Mouse (Mus musculus) forebrain, embryonic 16.5 days (tissue): ENCODE results near the gene Bnc2. TPM values are rescaled to one million over a fixed set of nuclear protein-coding genes. Genes with fewer than 3 reads are reported as not detected.
A peak's percentile ranks its signal among the peaks of the same experiment; 100 is the strongest.

Experiments
- ATAC-seq: fragments of 200-750 bp; cut with Nextera tagmentation; 2 replicates; pipeline ENCODE4 v1.8.0; 2017; ENCODE audit warnings: mild to moderate bottlenecking, moderate library complexity
- H3K27ac ChIP-seq: fragments of 300-500 bp; sonication (generic); 2 replicates; pipeline ENCODE4 v1.5.1; 2014; ENCODE audit warnings: low read length, control low read depth
- H3K27me3 ChIP-seq: fragments of 300-500 bp; sonication (generic); replicated peaks from 2 replicates; pipeline ENCODE4 v1.6.1; 2014; ENCODE audit warnings: low read length; ENCODE audit not compliant: control insufficient read depth, insufficient read depth
- H3K36me3 ChIP-seq: fragments of 300-500 bp; sonication (generic); 2 replicates; pipeline ENCODE4 v1.6.1; 2014; ENCODE audit not compliant: control insufficient read depth, insufficient read depth
- H3K4me1 ChIP-seq: fragments of 300-500 bp; sonication (generic); replicated peaks from 2 replicates; pipeline ENCODE4 v1.6.1; 2014; ENCODE audit warnings: low read length; ENCODE audit not compliant: control insufficient read depth, insufficient read depth
- H3K4me2 ChIP-seq: fragments of 300-500 bp; sonication (generic); 2 replicates; pipeline ENCODE4 v1.6.1; 2014; ENCODE audit warnings: mild to moderate bottlenecking, low read length, control low read depth
- H3K4me3 ChIP-seq: fragments of 300-500 bp; sonication (generic); replicated peaks from 2 replicates; pipeline ENCODE4 v1.5.1; 2014; ENCODE audit warnings: mild to moderate bottlenecking, low read length, control low read depth
- H3K9ac ChIP-seq: fragments of 300-500 bp; sonication (generic); replicated peaks from 2 replicates; pipeline ENCODE4 v1.6.1; 2014; ENCODE audit warnings: low read depth, low read length, control low read depth
- H3K9me3 ChIP-seq: fragments of 300-500 bp; sonication (generic); 2 replicates; pipeline ENCODE4 v1.6.1; 2016; ENCODE audit warnings: low read length; ENCODE audit not compliant: control insufficient read depth
- WGBS: fragments of 180-500 bp; shearing (Covaris S2); extraction: QIAGEN DNeasy Blood & Tissue Kit; methylation state at CpG from one replicate; pipeline ENCODE4 v1.1.7; 2014; 5-methylcytosine and 5-hydroxymethylcytosine counted together
- polyA plus RNA-seq: library from polyadenylated mRNA; unstranded; fragments of >200 nt; fragmentation: Nextera tagmentation; extraction: Ambion mirVana; gene quantifications from 2 replicates; pipeline ENCODE4 v1.2.1, GENCODE M21; 2015

Bnc2 gene
- polyA plus RNA-seq, 1 experiment from 2014 or later = 2.5 TPM

DNA sequence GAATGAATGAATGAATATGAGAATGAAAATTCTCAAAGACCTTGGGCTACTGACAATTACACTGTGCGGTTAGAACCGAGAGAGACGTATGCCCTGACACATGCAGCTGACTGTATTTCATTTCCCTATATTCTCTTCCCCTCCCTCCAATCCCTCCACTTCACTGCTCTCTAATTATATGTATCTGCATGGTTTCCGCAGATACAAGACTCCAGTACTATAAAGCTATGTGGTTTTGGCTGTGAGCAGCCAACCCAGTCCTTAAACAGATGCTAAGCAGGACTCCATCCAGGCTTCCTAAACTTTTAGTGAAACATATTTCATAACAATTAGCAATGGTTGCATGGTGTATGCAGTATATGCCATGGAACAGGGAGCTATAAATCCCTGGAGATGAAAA lies 344.6 kb downstream of the Bnc2 start:
- no peak overlapping the region for H3K4me2 ChIP-seq
- H3K4me3 ChIP-seq = no peak overlapping the region
- no peaks in the 10 kb centered on the region for H3K36me3 ChIP-seq
- H3K9ac ChIP-seq = no peak overlapping the region
- ATAC-seq = no peak
- no peak overlapping the region for H3K27ac ChIP-seq
- 85% methylated on average over 4 of the region's 4 CpGs for WGBS
- H3K4me1 ChIP-seq = 0 out of 2 replicates have a peak, but pooled peaks cover 3% of the 10 kb centered on the region
- H3K27me3 ChIP-seq = no peaks in the 10 kb centered on the region
- no peaks in the 10 kb centered on the region for H3K9me3 ChIP-seq

DNA sequence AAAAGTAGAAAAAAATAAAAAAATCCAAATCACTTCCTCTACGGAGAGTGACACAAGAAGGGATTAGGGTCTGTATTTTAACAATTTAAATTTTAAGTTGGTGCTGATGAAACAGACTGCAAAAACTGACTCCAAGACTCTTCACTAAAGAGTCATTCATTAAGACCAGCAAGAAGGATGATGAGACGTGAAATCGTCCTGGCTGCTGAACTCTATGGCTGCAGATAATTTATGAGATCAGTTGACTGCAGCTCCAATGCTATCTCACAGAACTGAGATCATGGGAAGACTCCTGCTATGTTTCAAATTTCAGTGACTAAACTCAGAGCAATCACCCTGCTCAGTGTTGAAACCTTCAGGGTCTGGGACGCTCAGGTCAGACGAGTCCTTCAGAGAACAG lies 345.4 kb downstream of the Bnc2 start:
- 86% methylated on average over 5 of the region's 5 CpGs for WGBS
- H3K27ac ChIP-seq = no peak overlapping the region
- H3K9me3 ChIP-seq = no peaks in the 10 kb centered on the region
- H3K4me3 ChIP-seq = no peak overlapping the region
- peaks cover 2% of the 10 kb centered on the region; the same call in 1 of the 2 replicates for H3K27me3 ChIP-seq
- H3K4me2 ChIP-seq = no peak overlapping the region
- H3K4me1 ChIP-seq = 0 out of 2 replicates have a peak, but pooled peaks cover 3% of the 10 kb centered on the region
- H3K9ac ChIP-seq = no peak overlapping the region
- no peaks in the 10 kb centered on the region for H3K36me3 ChIP-seq
- no peak for ATAC-seq

DNA sequence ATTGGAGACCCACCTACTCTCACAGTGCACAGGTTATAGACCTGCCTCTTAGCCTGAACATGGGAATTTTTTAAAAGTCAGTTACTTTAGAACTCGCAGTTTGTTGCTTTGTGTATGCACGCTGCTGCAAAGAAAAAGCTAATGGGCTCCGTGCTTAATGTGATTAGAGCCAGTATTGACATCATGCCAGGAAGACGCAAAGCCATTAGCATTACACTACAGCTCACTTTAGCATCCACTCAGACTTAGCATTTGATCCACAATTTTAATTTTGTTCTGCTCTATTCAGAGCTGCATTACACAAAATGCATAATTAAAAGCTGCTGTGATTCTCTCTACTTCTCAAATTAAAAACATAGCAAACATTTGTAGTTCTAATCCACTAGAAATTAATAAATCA lies 350.7 kb downstream of the Bnc2 start:
- no peak overlapping the region for H3K4me3 ChIP-seq
- peaks cover 4% of the 10 kb centered on the region; the same call in 1 of the 2 replicates for H3K27me3 ChIP-seq
- H3K9ac ChIP-seq = no peak overlapping the region
- no peak overlapping the region for H3K27ac ChIP-seq
- no peak overlapping the region for H3K4me2 ChIP-seq
- H3K9me3 ChIP-seq = no peaks in the 10 kb centered on the region
- WGBS = 8% methylated on average over 4 of the region's 4 CpGs
- no peak; the same call in 1 of the 2 replicates for ATAC-seq
- H3K36me3 ChIP-seq = no peaks in the 10 kb centered on the region
- H3K4me1 ChIP-seq = peaks cover 3% of the 10 kb centered on the region

DNA sequence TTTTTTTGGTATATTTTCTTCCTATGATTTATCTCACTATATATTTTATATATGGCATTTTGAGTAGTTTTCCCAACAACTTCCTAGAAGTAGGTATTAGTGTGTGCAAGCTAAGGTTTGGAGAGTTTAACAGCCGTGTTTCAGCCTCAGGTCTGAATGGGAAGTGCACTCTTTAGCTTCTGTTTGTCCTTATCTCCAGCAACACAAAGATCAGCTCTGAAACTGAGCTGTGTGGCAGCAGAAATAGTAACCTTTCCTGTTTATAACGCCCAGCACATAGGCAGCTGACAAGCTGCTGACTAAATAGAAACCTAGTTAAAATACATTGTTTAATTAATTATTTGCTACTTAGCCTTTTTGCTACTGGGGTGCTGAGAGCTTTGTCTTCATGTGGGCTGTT lies 353.5 kb downstream of the Bnc2 start:
- H3K36me3 ChIP-seq = no peaks in the 10 kb centered on the region
- peaks cover 4% of the 10 kb centered on the region; the same call in 1 of the 2 replicates for H3K27me3 ChIP-seq
- H3K27ac ChIP-seq = no peak overlapping the region
- 43% methylated on average over 2 of the region's 2 CpGs for WGBS
- H3K4me3 ChIP-seq = no peak overlapping the region
- no peak overlapping the region for H3K4me2 ChIP-seq
- ATAC-seq = no peak
- H3K4me1 ChIP-seq = peaks cover 3% of the 10 kb centered on the region
- no peak overlapping the region for H3K9ac ChIP-seq
- no peaks in the 10 kb centered on the region for H3K9me3 ChIP-seq

DNA sequence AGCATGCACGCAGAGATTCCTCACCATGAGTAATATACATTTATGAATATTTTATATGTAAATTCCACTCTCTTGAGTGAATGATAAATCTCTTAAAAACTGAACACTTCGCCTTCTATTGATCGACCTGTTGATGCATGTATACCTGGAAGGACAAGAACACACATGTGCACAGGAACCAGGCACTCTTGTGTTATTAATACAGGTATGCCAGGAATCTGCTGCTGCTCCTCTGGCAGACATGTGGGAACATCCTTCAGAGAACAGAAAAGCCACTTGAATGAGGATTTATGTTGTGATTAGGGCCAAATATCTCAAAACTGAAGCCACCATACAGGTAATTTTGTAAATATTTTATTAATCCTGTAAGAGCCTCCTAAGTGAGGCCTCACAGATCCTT lies 357.7 kb downstream of the Bnc2 start:
- no peak for ATAC-seq
- H3K27me3 ChIP-seq = no peaks in the 10 kb centered on the region
- no peak overlapping the region for H3K9ac ChIP-seq
- no peak overlapping the region for H3K27ac ChIP-seq
- H3K36me3 ChIP-seq = no peaks in the 10 kb centered on the region
- no peaks in the 10 kb centered on the region for H3K9me3 ChIP-seq
- 95% methylated on average over 3 of the region's 3 CpGs for WGBS
- H3K4me1 ChIP-seq = no peaks in the 10 kb centered on the region
- H3K4me2 ChIP-seq = no peak overlapping the region
- no peak overlapping the region for H3K4me3 ChIP-seq

DNA sequence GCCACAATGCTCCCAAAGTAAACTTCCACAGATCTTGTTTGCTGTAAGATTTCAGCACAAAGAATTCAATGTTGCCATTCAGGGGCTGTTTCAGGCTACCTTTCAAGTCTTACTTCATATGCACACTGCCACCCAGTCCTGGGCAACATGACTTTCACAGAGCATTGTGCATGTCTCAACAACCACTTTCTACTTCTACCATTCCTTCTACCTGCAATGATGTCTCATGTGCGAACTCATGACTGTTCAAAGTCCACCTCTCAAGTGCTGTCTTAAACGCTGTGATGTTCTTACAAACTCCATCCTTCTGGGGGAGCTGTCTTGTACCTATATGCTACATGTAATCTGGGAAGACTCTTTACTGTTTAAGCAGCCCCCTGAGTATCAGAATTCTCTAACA lies 363.7 kb downstream of the Bnc2 start:
- Histone ChIP-seq H3K27me3 (no peaks in the 10 kb centered on the region; the same call in 1 of the 2 replicates), H3K9ac (no peak overlapping the region), H3K4me1 (peaks cover 3% of the 10 kb centered on the region; the same call in 1 of the 2 replicates), H3K9me3 (no peaks in the 10 kb centered on the region), H3K4me2 (no peak overlapping the region), H3K27ac (no peak overlapping the region), H3K36me3 (no peaks in the 10 kb centered on the region), H3K4me3 (no peak overlapping the region)
- WGBS = 74% methylated on average over 2 of the region's 2 CpGs
- ATAC-seq = no peak

DNA sequence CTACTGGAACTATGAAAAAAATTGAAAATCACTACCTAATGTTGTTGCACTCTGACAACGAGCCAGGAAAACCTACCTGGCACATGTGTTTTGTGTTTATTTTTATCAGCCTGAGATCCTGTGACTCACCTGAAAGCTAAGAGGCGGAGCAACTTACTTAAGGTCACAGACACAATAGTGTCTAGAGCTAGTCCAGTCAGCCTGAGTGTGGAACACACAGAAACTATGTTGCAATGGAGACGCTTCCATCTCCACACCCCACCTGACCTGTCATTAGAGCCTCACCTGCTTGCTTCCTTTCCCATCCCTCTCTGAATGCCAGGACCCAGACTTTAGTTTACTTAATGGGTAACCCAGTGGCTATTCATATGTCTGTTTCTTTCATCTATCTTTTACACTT lies 364.2 kb downstream of the Bnc2 start:
- H3K36me3 ChIP-seq = no peaks in the 10 kb centered on the region
- no peak overlapping the region for H3K9ac ChIP-seq
- H3K9me3 ChIP-seq = no peaks in the 10 kb centered on the region
- H3K27ac ChIP-seq = no peak overlapping the region
- H3K4me2 ChIP-seq = no peak overlapping the region
- 86% methylated on average over 3 of the region's 3 CpGs for WGBS
- H3K4me3 ChIP-seq = no peak overlapping the region
- H3K27me3 ChIP-seq = no peaks in the 10 kb centered on the region; the same call in 1 of the 2 replicates
- H3K4me1 ChIP-seq = peaks cover 3% of the 10 kb centered on the region; the same call in 1 of the 2 replicates
- ATAC-seq = no peak

DNA sequence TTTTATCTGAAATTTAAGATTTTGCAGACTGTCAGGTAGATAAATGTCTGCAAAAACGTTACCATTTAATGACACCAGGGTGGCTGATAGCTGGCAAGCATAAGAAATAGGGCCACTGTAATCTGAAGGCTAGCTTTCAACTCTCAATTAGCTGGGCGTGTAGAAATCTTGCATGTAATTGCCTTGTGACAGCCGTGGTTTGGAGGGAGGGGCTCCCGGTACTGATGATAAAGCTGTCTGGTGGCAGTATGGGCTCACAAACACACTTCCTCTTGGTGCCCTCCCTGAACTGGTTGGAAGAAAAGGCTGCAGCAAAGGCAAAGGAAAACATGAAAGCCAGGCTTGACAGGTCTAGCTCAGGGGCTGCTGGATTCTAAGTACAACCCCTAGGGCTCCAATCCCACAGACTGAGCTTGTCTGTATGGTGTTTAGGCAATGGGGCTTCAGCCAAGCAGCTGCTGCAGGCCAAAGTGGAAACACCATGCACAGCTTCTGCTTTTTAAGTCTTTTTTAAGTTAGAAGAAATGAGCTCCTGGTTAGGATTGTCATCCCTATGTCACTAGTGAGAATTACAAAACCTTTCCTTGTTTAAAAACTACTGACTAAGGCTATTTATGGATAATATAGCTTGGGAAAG lies 366.7 kb downstream of the Bnc2 start:
- 22% methylated on average over 4 of the region's 4 CpGs for WGBS
- Histone ChIP-seq H3K4me1 (peaks cover 3% of the 10 kb centered on the region; the same call in 1 of the 2 replicates), H3K9me3 (no peaks in the 10 kb centered on the region), H3K4me2 (no peak overlapping the region), H3K27me3 (no peaks in the 10 kb centered on the region; the same call in 1 of the 2 replicates), H3K9ac (no peak overlapping the region), H3K36me3 (no peaks in the 10 kb centered on the region), H3K27ac (no peak overlapping the region), H3K4me3 (no peak overlapping the region)
- peak; percentile 68 for ATAC-seq

DNA sequence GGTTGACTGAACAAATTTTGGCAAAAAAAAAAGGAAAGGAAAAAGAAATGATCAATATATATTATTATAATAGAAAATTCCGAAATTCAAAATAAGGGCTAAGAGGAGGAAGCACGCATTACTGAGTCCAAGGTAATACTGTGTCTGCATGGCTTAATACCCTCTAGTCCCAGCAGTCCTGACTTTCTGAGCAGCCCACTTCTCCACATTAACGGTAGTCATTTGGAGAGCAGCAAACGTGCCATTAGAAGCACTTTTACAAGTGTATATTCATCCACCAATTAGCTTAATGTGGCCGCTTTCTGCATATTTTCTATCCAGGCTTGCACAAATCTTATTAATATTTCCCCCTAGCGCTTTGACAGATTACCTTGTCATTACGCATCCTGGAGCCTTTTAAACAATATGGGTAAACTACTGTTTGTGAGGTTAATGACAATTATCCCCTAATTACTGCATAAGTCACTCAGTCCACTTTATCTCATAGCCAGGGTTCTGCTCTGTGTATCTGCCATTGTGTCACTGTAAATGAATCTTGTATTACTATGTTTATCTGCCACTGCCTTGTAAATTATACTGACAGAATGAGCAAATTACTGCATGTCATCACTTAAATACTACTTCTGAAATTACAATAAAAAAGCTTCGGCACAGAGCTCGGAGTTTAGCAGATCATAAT lies 368.0 kb downstream of the Bnc2 start:
- Histone ChIP-seq H3K9me3 (no peaks in the 10 kb centered on the region), H3K4me3 (no peak overlapping the region), H3K27ac (no peak overlapping the region), H3K9ac (no peak overlapping the region), H3K27me3 (no peaks in the 10 kb centered on the region; the same call in 1 of the 2 replicates), H3K36me3 (no peaks in the 10 kb centered on the region), H3K4me2 (no peak overlapping the region), H3K4me1 (peaks cover 3% of the 10 kb centered on the region; the same call in 1 of the 2 replicates)
- 56% methylated on average over 9 of the region's 9 CpGs for WGBS
- ATAC-seq = peak; percentile 86
